Mouse (Mus musculus): ENCODE data around the gene Gm20388. TPM values are rescaled to one million over a fixed set of nuclear protein-coding genes. Genes with fewer than 3 reads are reported as not detected.

The Gm20388 gene
- polyA plus RNA-seq, 1 experiment, result 0.36 TPM

DNA sequence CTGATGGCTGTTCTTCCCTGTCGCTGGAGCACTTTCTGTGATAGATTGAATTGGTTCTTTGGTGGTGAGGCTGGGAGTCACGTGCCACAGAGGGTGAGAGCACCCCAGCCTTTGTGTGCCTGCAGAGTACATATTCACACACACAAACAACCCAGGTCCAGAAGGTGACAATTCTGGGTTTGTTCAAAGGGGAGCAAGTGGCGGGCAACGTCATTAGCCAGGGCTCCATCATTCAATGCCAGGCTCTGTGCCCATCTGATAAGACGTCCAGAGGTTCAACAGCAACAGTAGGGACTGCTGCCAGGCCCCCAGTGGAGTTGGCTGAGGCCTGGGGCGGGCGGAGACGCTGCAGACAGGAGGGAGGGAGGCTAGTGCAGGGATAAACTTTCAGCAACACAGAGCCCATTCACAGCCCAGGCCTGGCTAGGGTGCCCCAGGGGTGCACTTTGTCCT, 1253.4 kb downstream of the Gm20388 start:
- H3K9me3 ChIP-seq (ENCODE audit: control insufficient read depth, low read length), result no peaks in the 10 kb centered on the region
- TF ChIP-seq GATA1 (IDR thresholded peaks at IDR 0.05; ENCODE audit: low read length) (no peak), TAL1 (IDR thresholded peaks at IDR 0.05; ENCODE audit: low read length) (no peak)
- H3K27me3 ChIP-seq (ENCODE audit: control insufficient read depth), result no peaks in the 10 kb centered on the region; the same call in 1 of the 2 replicates
- no peaks in the 10 kb centered on the region for H3K4me1 ChIP-seq (ENCODE audit: control insufficient read depth)
- no peaks in the 10 kb centered on the region for H3K36me3 ChIP-seq (ENCODE audit: control insufficient read depth)
- H3K4me3 ChIP-seq (replicated peaks), result no peak overlapping the region

DNA sequence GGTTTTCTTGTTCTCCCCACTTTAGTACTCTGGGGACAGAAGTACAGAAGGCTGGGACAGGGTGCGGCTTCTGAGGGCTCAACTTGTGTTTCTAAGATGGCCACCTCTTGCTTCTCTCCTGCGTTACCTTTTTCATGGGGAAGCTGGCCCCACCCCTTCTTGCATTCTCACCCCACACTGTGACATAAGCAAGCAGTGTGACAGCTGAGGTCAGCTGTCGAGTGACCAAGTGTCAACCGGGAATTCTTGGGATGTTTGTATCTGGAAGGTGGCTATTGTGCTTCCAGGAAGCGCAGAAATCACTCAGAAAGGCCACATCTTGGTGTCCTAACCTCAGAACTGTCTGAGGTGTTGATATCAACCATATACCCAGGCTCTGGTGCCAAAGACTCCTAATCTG, 1257.4 kb downstream of the Gm20388 start:
- TF ChIP-seq TAL1 (IDR thresholded peaks at IDR 0.05; ENCODE audit: low read length) (no peak), GATA1 (IDR thresholded peaks at IDR 0.05; ENCODE audit: low read length) (no peak)
- H3K36me3 ChIP-seq (ENCODE audit: control insufficient read depth), result no peaks in the 10 kb centered on the region
- H3K27me3 ChIP-seq (ENCODE audit: control insufficient read depth), result no peaks in the 10 kb centered on the region
- H3K4me1 ChIP-seq (ENCODE audit: control insufficient read depth), result peaks cover 5% of the 10 kb centered on the region; the same call in 1 of the 2 replicates
- H3K9me3 ChIP-seq (ENCODE audit: control insufficient read depth, low read length), result no peaks in the 10 kb centered on the region
- no peak overlapping the region for H3K4me3 ChIP-seq (replicated peaks)

DNA sequence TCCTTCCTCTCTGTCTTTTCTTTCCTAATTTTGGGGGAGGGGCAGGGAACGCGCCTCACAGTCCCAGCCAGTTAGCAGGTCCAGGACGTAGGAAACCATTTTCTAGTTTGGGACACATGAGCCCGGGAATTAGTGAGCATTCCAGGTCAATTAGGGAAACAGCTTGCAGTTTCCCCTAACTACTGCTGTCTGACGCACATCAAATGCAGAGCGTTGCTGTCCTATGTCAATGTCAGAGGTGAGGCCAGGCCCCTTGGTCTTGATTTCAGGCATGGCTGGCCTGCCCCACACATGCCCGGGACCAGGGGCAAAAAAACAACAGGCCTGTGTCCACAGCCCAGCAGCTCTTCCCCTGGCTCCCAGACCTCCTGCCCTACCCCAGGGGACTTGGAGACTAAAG, 1259.5 kb downstream of the Gm20388 start:
- peaks cover 5% of the 10 kb centered on the region; the same call in 1 of the 2 replicates for H3K4me1 ChIP-seq (ENCODE audit: control insufficient read depth)
- no peaks in the 10 kb centered on the region for H3K9me3 ChIP-seq (ENCODE audit: control insufficient read depth, low read length)
- no peak overlapping the region for H3K4me3 ChIP-seq (replicated peaks)
- no peaks in the 10 kb centered on the region for H3K36me3 ChIP-seq (ENCODE audit: control insufficient read depth)
- no peaks in the 10 kb centered on the region for H3K27me3 ChIP-seq (ENCODE audit: control insufficient read depth)
- TF ChIP-seq TAL1 (IDR thresholded peaks at IDR 0.05; ENCODE audit: low read length) (no peak), GATA1 (IDR thresholded peaks at IDR 0.05; ENCODE audit: low read length) (no peak)

DNA sequence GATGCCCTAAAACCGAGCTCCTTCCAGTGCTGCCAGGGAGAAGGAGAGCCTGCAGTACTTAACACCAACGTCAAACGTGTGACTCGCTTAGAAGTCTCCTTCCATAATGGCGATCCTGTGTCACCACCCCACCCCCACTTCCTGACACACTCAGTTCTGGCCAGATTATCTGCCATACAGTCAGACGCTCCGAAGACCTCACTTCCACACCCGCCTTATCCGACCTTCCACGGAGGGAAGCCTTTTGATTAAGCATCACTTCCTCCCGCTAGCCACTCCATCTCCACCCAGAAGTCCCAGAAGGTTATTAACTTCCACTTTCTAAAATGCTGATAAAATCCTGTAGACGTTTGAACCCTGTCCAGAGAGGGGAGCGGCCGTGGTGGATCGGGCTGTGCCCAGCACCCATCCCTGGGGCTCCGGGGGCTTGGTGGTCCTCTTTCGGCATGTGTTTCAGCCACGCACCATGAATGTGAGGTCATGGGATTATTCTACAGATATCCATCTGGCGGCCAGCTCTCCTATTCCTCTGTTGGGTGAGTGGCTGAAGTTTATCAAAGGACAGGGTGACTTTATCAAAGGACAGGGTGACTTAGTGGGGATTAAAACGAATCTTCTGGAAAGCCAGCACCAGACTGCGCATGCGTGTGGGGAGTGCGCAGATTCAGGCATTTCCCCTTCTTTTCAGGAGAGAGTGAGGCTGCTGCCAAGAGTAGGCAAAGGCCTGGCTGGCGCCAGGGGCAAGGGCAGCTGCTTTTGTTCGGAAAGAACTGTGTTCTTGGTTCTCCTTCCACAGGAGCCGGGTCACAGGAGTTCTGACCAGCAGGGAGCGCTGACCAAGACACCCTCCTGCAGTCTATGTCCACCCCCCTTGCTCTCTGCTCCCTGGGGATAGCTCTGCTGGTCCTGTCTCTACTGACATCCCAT, 1260.2 kb downstream of the Gm20388 start:
- no peaks in the 10 kb centered on the region for H3K36me3 ChIP-seq (ENCODE audit: control insufficient read depth)
- H3K27me3 ChIP-seq (ENCODE audit: control insufficient read depth), result no peaks in the 10 kb centered on the region
- TF ChIP-seq GATA1 (IDR thresholded peaks at IDR 0.05; ENCODE audit: low read length) (no peak), TAL1 (IDR thresholded peaks at IDR 0.05; ENCODE audit: low read length) (no peak)
- H3K4me3 ChIP-seq (replicated peaks), result no peak overlapping the region
- peaks cover 5% of the 10 kb centered on the region; the same call in 1 of the 2 replicates for H3K4me1 ChIP-seq (ENCODE audit: control insufficient read depth)
- H3K9me3 ChIP-seq (ENCODE audit: control insufficient read depth, low read length), result no peaks in the 10 kb centered on the region

DNA sequence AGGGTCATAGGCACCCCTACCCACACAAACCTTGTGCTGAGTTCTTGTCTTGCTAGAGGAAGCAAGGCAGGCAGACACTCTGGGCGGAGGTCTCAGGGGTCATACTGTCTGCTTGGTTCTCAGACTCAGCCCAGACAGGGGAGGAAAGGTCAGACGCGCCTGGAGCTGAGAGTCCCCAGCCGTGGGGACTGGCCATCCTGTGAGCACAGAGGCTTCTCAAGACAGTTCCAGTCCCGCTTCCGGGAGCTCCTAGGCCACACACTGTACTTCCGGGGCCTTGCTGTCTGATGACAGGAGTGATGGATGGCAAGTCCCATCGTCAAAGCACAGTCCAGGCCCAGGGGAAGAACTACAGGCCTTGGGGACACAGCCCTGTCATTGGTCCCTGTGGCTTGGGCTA, 1261.9 kb downstream of the Gm20388 start:
- Histone ChIP-seq H3K27me3 (ENCODE audit: control insufficient read depth) (no peaks in the 10 kb centered on the region), H3K9me3 (ENCODE audit: control insufficient read depth, low read length) (no peaks in the 10 kb centered on the region), H3K4me1 (ENCODE audit: control insufficient read depth) (peaks cover 5% of the 10 kb centered on the region; the same call in 1 of the 2 replicates), H3K36me3 (ENCODE audit: control insufficient read depth) (no peaks in the 10 kb centered on the region), H3K4me3 (replicated peaks) (no peak overlapping the region)
- TF ChIP-seq GATA1 (IDR thresholded peaks at IDR 0.05; ENCODE audit: low read length) (no peak), TAL1 (IDR thresholded peaks at IDR 0.05; ENCODE audit: low read length) (no peak)

DNA sequence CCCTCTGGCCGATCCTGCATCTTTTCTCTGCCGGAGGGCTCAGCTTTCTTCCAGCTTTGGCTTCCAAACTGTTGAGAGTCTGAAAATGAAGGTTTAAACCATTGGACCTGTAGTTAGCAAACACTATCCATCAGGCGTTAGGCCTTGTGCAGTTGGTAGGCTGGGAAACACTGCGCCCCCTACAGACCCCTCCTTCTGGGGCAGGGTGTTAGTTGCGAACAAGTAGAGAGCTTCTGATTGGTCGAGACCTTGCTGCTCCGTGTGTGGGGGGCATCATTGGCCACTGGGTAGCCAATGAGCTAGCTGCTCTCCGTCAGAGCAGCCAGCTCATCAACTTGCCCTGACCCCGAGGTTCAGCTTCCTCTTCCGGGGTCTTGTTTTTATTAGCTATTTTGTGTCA, 1263.5 kb downstream of the Gm20388 start:
- Histone ChIP-seq H3K4me3 (replicated peaks) (no peak overlapping the region), H3K9me3 (ENCODE audit: control insufficient read depth, low read length) (no peaks in the 10 kb centered on the region)
- TF ChIP-seq GATA1 (IDR thresholded peaks at IDR 0.05; ENCODE audit: low read length) (no peak), TAL1 (IDR thresholded peaks at IDR 0.05; ENCODE audit: low read length) (no peak)

DNA sequence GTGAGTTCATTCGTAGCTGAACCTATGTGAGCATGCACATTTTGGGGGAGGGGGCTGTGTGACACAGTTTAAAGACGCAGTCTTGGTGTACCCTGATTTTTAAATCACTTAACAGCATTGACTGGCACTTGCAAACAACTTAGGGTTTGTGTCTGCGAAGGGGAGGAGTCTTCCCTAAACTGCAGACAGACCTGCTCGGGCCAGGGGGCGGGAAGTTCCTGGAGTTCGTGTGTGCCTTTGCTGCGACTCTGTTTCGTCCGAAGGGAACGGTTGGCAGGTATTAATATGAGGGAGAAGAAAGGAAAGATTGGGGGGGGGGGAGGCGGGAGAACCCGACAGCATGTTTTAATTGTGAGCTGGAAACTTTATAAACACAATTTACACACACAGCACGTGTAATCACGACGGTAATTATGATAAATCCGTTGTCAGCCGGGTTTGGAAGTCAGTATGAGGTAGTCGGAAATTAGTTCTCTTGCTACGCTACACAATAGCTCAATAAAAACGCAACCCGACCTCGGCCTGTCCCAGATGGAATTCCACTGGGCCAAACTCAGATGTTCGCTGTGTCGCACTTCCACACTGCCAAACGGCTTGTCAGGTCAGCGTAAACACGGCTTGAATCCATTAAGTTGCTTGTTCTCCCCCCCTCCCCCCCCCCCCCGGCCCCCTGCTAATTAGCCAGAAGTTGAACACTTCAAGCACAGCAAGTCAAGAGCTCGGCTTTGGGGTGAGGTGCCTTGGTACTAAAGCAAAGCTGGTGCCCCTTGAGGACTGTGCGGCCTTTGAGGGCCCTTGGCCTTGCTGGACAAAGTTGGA, 1264.3 kb downstream of the Gm20388 start:
- peaks cover 5% of the 10 kb centered on the region; the same call in 1 of the 2 replicates for H3K4me1 ChIP-seq (ENCODE audit: control insufficient read depth)
- no peak overlapping the region for H3K4me3 ChIP-seq (replicated peaks)
- H3K27me3 ChIP-seq (ENCODE audit: control insufficient read depth), result no peaks in the 10 kb centered on the region
- H3K36me3 ChIP-seq (ENCODE audit: control insufficient read depth), result no peaks in the 10 kb centered on the region
- TF ChIP-seq GATA1 (IDR thresholded peaks at IDR 0.05; ENCODE audit: low read length), result no peak
- no peak for TF ChIP-seq TAL1 (IDR thresholded peaks at IDR 0.05; ENCODE audit: low read length)
- H3K9me3 ChIP-seq (ENCODE audit: control insufficient read depth, low read length), result no peaks in the 10 kb centered on the region

More for the DNA sequence above, 1263.5 kb downstream of the Gm20388 start:
- peaks cover 5% of the 10 kb centered on the region; the same call in 1 of the 2 replicates for H3K4me1 ChIP-seq (ENCODE audit: control insufficient read depth)
- no peaks in the 10 kb centered on the region for H3K27me3 ChIP-seq (ENCODE audit: control insufficient read depth)
- H3K36me3 ChIP-seq (ENCODE audit: control insufficient read depth), result no peaks in the 10 kb centered on the region

DNA sequence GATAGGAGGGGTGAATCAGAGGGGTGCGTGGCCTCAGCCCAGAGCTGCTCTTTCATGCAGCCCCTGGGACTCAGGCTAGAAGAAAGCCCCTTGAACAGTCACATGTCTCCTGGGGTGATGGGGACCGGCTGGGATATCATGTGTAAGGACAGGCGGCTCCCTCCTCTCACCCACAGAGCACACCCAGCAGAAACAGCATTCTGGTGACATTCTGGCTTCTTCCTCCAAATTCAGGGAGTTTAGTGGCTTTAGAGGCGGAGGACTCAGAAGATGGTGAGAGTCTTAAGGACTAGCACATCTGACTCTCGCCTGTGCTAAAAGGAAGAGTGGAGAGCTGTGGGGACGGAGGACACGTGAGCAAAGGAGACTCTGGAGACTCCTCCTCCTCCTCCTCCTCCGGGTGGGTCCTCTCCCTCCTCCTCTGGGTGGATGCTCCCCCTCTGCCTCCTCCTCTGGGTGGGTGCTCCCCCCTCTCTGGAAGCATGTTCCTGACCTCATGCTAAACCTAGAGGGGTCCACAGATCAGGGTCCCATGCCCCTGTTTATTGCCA, 1265.0 kb downstream of the Gm20388 start:
- Histone ChIP-seq H3K36me3 (ENCODE audit: control insufficient read depth) (no peaks in the 10 kb centered on the region), H3K4me1 (ENCODE audit: control insufficient read depth) (peaks cover under 1% of the 10 kb centered on the region; the same call in 1 of the 2 replicates), H3K9me3 (ENCODE audit: control insufficient read depth, low read length) (no peaks in the 10 kb centered on the region), H3K27me3 (ENCODE audit: control insufficient read depth) (no peaks in the 10 kb centered on the region), H3K4me3 (replicated peaks) (no peak overlapping the region)
- no peak for TF ChIP-seq TAL1 (IDR thresholded peaks at IDR 0.05; ENCODE audit: low read length)
- TF ChIP-seq GATA1 (IDR thresholded peaks at IDR 0.05; ENCODE audit: low read length), result no peak

All from erythroblast, embryonic 14.5 days (primary cell).